Mouse (Mus musculus): ENCODE data around the gene Gm14288.
"Not testable (repeated sequence)": the region's sequence is repeated elsewhere in the genome, so short reads cannot be mapped to it uniquely, and the experiment has no call there.

The Gm14288 gene

GRCm38 (mm10) chr2:175800993-175801392 is at the start of gene Gm14288:
Gene Gm14288, minus strand, starts transcription at chr2:175801093.
- not testable (repeated sequence) for DNase-seq

- not testable (repeated sequence) for DNase-seq
Observed at GRCm38 (mm10) chr2:175741237-175741636, 59.7 kb downstream of the Gm14288 start, which contains the start of gene Gm2007. Gene Gm2007, plus strand, starts transcription at chr2:175741537.

Measured in right cerebral cortex, adult 18-20 months (tissue).